6 mouse cellular contexts compared by ENCODE assay signal in genomic region chr15:86244380-86244779, GRCm38 (mm10).
"Had no signal": no experiment of that assay in that cellular context is flagged by ENCODE, and none has a peak within 500 bp of the region (broad histone marks: within the 10 kb centered on the region; RNA-seq: fewer than 3 reads in every experiment).

No protein-coding gene starts in this region.

- H3K4me1 ChIP-seq: neural tube, embryonic 12.5 days; stomach, embryonic 15.5 days had no signal

- H3K4me3 ChIP-seq: midbrain, embryonic 10.5 days; midbrain, embryonic 12.5 days; neural tube, embryonic 12.5 days; stomach, embryonic 15.5 days had no signal

- H3K27ac ChIP-seq: midbrain, embryonic 10.5 days; midbrain, embryonic 12.5 days; neural tube, embryonic 12.5 days; stomach, embryonic 15.5 days; stomach, postnatal 0 days had no signal

- ATAC-seq: midbrain, embryonic 16.5 days had no signal
